Mouse (Mus musculus): ENCODE data around the gene Cpm.
"Not testable (repeated sequence)": the region's sequence is repeated elsewhere in the genome, so short reads cannot be mapped to it uniquely, and the experiment has no call there.

Cpm gene

DNA sequence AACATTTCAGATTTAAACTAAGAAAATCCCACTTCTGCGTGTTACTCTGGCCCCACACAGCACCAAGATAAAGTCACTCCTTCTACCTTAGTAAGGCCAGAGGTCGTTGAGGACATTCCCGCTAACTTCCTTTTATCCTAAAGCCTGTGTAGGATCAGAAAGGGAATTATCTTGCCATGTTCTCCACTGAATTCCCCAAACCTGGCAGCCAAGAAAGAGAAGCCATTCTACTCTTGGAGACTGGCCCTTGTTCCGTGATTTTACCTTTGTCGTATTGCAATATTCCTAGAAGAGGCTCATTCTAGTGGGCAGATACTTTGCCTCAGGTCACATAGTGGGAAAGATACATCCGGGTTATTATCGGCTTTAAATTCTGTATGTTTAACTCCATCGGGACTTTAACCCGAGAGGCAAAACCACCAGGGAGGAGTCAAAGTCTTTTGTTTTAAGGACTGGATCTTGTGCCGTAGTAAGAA lies 21.5 kb upstream of the Cpm start:
- DNase-seq = no peak

DNA sequence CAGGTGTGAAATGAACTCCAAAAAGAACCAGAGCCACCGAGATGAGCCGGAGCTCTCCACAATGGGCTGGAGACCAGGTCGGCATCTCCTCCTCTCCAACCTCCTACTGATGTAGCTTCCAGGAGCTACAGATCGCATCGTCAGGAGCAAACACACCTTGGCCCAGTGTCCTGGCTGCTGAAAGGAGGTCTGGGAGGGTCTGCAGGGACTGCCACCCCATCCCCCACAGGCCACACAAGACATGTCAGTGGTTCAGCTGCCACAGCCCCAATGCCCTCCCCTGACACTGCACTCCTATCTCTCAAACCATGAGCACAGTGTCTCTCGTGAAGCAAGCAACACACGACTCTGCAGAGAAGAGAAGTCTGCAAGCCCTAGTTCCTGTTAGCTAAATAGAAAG lies 20.8 kb upstream of the Cpm start:
- no peak for DNase-seq

DNA sequence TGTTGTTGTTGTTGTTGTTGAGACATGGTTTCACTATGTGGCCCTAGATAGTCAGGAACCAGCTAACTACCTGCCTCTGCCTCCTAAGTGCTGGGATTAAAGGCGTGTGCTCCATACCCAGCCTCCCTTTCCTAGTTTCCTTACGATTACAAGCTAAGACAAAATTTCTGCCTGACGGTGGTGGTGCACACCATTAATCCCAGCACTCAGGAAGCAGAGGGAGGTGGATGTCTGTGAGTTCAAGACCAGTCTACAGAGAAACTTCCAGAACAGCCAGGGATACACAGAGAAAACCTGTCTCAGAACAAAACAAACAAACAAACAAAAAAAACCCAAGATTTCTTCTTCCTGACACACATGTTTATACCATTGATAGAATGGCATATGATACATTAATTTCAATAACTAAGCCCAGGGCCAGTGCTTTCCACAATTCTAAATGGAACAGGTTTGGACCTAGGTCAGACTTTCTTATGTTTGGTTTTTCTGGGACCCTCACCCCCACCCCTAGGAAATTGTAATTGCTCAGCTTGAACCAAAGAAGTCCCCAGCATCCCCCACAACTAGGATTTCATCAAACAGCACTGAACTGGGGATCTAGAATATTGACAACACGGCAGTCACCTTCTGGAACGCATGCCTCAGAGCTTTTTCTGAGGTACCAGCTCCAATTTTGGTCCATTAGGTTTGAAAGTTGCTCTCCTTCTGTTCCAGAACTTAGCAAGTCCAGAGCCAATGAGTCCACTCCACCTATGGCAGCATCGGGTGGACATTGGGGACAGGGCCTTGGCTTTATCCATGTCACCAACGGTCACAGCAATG lies 20.1 kb upstream of the Cpm start:
- no peak for DNase-seq

DNA sequence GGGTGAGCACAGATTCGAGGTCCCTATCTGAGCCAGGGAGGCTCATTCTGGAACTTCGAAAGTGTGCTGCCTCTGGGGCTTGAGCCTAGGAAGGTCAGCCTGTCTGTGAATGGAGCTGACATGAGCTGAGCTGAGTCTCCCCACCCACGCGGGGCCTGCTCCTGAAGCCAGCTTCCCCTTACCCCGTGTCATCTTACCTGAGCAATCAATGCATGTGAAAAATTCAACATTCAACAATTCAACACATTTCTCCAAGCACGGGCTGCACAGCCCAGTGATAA lies 19.6 kb upstream of the Cpm start:
- DNase-seq = no peak

DNA sequence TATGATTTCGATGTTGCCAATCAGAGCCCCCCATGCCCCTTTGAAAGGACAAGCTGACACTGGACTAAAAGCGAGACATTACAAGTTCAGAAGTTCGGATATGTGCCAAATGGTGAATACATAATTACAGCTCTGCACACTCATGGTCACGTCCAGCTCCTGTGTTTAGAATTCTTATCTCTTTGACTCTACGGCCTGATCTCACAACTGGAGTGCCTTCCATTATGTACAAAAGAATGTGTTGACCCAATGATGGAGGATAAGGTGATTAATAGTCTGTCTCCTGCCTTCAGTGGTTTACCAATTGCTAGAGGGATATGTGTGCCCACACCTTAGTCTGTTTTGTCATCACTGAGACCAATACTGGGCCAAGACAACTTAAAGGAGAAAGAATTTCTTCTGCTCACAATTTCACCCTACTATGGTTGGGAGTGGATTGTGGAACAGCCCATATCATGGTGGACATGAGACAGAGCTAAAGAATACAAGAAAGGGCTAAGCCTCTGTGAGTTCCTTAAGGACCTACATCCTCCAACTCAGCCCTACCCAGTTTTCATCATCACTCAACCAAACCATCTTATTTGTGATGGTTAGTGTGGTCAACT lies 19.0 kb upstream of the Cpm start:
- no peak for DNase-seq

DNA sequence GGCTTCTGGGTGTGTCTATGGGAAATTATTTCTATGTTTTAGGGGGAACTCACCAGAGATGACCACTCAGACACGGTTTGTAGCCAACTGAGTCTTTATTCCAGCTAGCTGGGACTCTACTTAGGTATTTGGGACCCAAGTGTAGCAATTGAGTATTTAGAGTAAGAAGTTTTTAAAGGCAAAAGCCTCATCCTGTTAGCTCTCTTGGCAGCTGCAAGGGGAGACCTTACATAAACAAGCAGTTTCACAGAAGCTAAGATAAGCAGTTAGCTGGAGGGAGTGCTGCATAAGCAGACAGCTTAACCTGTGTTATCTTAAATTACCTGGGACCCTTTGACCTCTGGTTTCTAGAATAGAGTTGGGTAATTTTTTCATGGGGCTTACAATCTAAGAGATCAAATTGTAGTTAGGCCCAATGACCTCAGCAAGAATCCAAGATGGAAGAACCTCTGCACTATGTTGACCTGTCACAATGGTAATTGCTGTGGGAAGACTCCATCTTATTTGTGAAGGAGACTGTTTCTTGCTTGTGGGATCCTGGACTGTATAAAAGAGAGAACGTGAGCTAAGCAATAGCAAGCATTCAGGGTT lies 18.4 kb upstream of the Cpm start:
- no peak for DNase-seq

DNA sequence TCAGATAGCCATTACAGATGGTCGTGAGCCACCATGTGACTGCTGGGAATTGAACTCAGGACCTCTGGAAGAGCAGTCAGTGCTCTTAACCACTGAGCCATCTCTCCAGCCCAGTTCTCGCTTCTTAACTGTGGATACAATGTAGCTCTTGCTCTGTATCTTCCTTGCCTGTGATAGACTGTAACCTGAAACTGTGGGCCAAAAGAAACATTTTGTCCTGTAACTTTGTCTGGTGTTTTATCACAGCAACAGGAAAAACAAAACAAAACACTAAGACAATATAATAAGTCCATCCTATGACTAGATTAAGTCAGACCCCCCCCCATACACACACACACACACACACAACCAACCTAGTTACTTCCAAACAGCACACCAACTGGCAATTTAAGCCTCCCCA lies 17.8 kb upstream of the Cpm start:
- no peak for DNase-seq

DNA sequence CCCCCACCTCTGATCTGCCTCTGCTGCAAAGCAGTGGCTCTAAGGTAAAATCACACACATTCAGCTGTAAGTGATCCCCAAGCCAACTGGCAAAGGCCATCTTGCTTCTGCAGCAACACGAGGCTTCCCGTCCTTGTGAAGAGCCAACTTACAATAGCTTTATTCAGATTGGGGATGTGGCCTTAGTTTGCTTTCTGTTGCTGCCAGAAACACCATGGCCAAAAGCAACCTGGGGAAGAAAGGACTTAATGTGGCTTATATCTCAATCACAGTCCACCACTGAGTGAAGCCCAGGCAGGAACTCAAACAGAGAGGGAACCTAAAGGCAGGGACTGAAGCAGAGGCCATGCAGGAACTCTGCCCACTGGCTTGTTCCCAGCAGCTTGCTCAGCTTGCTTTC lies 17.3 kb upstream of the Cpm start:
- DNase-seq = no peak

DNA sequence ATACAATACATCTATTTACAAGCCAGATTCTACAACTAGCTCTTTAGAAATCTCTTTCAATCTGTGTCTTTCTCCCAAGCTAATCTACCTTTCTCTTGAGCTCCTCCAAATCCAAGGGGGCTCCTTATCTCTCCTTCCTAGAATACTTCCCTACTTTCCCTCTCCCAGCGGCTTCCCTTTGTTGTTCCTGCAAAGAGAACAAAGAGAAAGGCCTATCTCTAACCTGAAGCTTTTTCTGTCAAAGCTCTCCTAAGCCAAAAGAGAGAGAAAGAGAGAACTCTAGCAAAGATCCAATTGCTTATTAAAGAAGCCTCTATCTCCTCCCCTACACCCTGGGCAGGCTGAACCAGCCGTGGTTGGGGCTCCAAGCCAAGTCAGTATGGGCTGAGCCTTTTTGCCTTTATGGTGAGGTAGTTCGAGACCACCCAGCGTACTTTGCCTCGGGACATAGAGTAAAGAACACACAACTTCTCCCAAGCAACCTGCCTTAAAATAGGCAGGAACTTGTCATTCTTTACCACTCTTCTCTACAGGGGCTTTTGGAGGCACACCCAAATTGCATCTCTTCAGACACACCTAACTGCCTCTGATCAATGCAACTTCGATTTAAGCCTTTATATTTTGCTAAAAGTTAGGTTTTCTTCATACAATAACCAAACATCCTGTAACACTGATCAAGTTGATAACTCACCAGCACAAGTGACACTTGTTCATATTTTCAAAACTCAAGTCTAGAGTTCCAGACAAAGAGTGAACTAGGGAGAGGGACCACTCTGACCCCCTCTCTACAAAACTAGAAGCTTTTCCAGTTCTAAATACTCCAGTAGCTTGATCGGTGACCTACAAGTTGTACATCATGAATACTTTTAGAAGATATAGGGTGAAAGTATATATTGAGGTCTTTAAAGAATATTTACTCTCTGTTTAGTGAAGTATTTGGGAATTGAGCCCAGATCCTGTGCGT lies 16.4 kb upstream of the Cpm start:
- no peak for DNase-seq

DNA sequence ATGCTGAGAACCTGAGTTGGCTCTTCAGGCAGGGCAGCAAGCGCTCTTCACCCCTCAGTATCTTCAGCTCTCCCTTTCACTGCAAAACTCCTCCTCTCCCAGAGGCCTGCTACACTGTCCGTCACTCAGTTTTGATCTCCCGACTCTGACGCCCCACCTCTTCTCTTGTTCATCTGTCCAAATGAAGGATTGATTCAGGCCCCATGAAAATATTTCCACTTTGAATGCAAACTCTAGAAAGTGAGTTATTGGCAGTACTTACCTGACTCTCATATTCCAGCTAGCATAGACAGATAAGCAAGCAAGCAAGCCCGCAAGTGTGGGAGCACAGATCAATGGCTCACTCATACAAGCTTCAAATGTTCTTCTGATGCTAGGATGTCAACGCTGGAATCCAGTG lies 15.3 kb upstream of the Cpm start:
- no peak for DNase-seq

DNA sequence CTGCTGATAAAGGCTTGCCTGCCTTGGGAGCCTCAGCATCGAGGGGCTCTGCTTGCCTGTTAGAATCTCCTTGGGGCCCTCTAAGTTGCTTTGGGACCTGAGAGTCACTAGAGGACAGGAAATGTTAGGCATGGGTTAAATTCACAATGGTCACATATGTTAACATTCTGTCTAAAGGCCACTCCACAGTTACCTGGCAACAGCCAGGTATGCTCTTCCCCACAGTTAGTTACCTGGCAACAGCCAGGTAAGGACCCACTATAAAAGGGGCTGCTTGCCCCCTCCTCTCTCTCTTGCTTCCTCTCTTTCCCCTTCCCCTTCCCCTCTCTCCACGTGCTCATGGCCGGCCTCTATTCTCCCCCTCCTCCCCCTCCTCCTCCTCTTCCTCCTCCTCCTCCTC lies 14.9 kb upstream of the Cpm start:
- no peak for DNase-seq

DNA sequence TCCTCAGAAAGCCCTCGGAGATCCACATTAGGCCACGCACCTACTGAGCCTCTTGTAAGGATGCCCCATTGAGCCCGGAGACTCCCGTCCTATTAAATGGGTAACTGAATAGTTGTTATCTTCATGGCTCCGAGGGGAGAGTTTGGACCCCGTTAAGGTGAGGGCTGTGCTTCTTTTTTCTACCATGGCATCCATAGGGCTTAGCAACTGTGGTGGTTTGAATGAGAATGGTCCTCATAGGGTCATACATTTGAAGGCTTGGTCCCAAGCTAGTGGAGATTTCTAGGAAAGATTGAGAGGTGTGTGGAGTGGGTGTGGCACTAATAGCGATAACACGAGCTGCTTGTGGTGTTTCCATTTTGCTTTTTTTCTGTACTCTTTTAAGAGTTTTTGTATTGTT lies 14.1 kb upstream of the Cpm start:
- no peak for DNase-seq

DNA sequence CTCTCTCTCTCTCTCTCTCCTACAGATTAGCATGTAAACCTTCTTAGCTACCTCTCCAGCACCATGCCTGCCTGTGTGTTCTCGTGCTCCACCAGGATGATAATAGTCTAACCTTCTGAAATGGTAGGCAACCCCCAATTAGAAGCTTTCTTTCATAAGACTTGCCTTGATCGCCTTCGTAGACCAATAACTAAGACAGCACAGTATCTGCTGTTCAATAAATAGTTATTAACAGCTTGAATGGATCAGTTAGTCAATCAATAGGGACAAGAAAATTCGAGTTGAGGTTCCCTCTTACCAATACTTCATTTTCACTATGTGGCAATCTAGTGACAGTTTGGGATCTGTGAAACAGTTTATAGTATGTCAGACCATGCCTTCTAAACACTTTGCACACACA lies 13.6 kb upstream of the Cpm start:
- no peak for DNase-seq

DNA sequence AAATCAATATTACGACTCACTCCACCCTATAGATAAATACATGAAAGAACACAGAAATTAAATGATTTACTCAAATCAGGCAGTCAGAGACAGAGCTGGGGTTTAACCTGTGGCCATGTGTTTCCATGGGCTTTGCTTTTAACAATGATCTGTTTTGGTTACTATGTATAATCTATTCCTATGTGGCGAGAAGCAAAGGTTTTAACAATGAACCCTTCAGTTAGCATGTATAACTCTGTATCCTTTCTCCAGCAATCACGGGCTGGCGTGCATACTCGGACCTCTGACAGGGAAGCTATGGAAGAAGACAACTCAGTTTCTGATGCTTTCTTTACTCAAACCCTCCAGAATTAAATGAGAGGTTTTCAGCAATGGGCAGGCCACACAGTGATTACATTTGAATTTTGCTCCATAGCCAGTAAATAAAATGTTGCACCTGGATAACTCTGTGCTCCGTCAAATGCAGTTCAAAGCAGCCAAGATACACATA lies 13.1 kb upstream of the Cpm start:
- no peak for DNase-seq

DNA sequence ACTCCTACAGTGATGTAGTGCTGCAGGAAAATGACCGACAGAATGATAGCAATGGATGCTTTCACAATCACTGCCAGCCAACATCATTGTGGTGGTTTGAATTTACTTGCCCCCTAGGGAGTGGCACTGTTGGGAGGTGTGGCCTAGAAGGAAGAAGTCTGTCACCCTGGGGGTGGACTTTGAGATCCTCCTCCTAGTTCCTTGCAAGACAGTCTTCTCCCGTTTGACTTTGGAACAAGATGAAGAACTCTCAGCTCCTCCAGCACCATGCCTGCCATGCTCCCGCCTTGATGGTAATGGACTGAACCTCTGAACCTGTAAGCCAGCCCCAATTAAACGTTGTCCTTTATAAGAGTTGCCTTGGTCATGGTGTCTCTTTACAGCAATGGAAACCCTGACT lies 12.5 kb upstream of the Cpm start:
- DNase-seq = not testable (repeated sequence)

DNA sequence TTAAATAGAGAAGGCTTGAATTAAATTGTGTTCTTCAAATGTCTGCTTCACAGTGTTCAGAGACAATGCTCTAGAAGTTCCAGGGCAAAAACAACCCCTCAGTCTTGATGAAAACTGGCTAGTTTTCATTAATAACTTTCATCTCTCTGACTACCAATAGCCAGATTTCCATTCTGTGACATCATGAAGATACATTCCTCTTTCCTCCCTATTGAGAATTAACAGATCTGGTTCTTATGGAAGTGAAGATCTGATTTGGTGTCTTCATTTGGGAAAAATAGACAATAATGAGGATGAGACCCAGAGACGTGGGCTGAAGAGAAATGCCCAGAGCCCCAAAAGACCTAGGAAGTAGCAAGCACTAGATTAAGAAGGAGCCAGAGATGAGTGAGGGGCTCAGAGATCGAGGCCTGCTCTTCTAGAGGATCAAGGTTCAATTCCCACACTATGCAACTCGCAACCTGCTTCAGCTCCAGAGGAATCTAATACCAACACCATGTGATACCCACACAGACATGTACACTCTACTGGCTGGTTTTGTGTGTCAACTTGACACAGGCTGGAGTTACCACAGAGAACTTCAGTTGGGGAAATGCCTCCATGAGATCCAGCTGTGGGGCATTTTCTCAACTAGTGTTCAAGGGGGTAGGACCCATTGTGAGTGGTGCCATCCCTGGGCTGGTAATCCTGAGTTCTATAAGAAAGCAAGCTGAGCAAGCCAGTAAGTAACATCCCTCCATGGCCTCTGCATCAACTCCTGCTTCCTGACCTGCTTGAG lies 11.5 kb upstream of the Cpm start:
- no peak for DNase-seq

DNA sequence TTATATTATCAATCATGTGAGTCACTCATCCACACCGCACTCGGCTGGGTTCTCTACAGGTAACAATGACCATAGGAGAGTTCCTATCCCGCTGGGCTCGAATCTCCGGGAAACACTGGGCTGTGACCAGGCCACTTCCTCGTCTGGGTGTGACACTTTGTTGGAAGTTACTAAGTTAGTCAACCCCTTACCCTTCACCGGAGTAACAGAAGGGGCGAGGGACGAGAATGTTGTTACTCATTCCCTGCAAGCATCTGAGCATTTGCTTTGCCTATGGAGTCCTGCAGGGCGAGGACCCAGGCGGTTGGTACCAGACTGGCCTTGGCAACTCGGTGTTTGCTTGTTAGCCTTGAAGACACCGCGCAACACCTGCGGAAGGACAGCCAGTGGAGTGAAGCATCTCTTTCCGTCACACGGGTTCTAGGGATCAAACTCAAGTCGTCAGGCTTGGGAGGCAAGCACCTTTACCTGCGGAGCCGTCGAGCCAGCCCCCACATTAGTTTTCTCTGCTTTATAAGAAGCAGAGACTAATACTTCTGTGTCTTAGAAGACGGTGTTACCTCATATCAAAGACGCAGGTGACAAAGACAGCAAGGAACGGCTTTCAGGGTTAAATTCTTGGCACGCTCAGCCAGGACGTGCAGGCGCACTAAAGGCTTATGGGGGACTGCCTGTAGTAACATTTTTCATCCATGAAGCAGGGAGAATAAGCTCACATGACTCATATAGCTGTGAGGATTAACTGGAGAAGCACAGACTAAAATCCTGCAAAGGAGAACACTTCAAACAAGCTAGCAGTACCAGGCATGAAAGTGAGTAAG lies 10.0 kb upstream of the Cpm start:
- no peak for DNase-seq

DNA sequence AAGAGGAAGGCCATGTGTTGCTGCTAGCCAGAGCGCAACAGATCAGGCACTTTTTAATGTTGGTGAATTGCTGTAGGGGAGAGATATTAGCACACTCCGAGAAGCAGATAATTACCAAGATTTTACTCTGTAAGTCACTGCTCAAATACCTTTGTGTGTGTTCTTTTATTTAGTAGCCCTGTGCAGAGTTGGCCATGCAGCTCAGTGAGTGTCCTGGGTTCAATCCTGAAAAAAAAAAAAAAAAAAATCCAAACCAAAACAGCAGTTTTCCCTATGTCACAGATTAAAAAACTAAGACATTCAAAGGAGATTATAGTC lies 9.5 kb upstream of the Cpm start:
- DNase-seq = no peak

DNA sequence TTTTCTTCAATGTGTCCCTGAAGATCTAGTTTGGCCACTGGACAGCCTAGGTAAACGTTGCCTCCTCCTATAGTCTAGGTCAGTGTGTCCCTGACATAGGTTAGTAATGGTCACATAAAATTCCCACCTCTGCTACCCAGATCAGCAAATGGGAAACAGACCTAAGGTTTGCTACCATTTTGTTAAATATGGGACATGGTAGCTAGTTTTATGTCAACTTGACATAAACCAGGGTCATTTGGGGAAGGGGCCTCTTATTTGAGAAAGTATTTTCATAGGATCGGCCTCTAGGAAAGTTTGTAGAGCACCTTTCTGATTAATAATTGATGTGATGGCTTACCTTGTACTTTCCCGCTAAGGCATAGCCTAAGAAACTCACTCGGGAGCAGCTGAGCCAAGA lies 8.8 kb upstream of the Cpm start:
- no peak for DNase-seq

DNA sequence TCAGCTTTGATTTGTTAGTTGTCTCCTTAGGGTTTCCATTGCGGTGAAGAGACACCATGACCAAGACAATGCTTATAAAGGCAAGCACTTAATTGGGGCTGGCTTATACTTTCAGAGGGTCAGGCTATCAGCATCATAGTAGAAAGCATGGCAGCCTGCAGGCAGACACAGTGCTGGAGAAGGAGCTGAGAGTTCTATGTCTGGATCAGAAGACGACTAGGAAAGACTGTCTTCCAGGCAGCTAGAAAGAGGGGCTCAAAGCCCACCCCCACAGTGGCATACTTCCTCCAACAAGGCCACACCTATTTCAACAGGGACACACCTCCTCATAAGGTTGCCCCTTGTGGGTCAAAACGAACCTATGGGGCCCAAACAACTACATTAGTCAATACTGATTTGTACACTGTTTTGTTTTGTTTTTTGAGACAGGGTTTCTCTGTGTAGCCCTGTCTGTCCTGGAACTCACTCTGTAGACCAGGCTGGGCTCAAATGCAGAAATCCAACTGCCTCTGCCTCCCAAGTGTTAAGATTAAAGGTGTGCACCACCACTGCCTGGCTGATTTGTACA lies 8.3 kb upstream of the Cpm start:
- no peak for DNase-seq

Data from kidney, adult 11 months (tissue).